Mouse (Mus musculus): Measurements from ENCODE around the gene Slc9b2. TPM values are rescaled to one million over a fixed set of nuclear protein-coding genes. Genes with fewer than 3 reads are reported as not detected.
A peak's percentile ranks its signal among the peaks of the same experiment; 100 is the strongest.

Slc9b2 gene
- polyA plus RNA-seq, 1 experiment from 2014 or later: 5.0 TPM

DNA sequence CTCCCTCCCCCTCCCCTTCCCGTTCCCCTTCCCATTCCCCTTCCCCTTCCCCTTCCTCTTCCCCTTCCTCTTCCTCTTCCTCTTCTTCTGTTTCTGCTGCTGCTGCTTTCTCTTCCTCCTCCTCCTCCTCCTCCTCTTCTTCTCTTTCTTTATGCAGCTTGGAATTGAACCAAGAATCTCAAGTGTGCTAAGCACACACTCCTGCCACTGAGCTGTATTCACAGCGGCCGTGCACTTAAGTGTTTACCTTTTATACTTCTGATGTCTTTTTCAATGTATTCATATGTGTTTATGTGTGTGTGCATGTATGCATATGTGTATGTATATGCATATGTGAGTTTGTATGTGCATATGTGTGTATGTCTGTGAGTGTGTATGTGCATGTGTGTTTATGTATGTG lies 21.7 kb upstream of the Slc9b2 start:
- WGBS: 81% methylated on average over 3 of the region's 3 CpGs
- ATAC-seq (ENCODE audit: low FRiP score, low read depth): no peak

GRCm38 (mm10) chr3:135288138-135288750 lies 19.3 kb upstream of the Slc9b2 start:
- Histone ChIP-seq H3K9ac (no peak overlapping the region), H3K4me1 (no peaks in the 10 kb centered on the region), H3K4me3 (no peak overlapping the region), H3K27me3 (no peaks in the 10 kb centered on the region), H3K4me2 (replicated peaks) (no peak overlapping the region), H3K36me3 (no peaks in the 10 kb centered on the region), H3K27ac (no peak overlapping the region), H3K9me3 (no peaks in the 10 kb centered on the region)
- ATAC-seq (ENCODE audit: low FRiP score, low read depth): no peak
- WGBS: 68% methylated on average over 8 of the region's 8 CpGs

More for the DNA sequence above, 21.7 kb upstream of the Slc9b2 start:
- Histone ChIP-seq H3K4me2 (replicated peaks) (no peak overlapping the region), H3K27ac (no peak overlapping the region), H3K9me3 (no peaks in the 10 kb centered on the region), H3K4me3 (no peak overlapping the region), H3K4me1 (peaks cover 2% of the 10 kb centered on the region; the same call in 1 of the 2 replicates), H3K36me3 (no peaks in the 10 kb centered on the region), H3K9ac (no peak overlapping the region), H3K27me3 (no peaks in the 10 kb centered on the region)

DNA sequence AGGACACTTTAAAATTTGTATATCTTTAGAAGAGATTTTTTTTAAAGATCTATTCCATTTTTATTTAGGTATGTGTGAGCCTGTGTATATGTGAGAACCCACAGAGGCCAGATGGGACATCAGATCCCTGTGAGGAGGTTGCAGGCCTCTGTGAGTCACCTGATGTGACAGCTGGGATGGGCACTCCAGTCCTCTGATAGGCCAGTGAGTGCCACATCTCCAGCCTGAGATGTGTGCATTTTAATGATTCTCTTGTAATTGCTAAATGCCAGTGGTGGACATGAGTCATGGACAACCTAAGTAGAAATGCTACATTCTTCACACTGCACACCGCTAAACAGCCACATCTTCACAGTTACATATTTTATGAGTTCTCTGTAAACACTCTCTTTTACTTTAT lies 18.4 kb upstream of the Slc9b2 start:
- Histone ChIP-seq H3K4me1 (no peaks in the 10 kb centered on the region), H3K9ac (no peak overlapping the region), H3K36me3 (no peaks in the 10 kb centered on the region), H3K9me3 (no peaks in the 10 kb centered on the region), H3K27me3 (no peaks in the 10 kb centered on the region), H3K27ac (no peak overlapping the region), H3K4me2 (replicated peaks) (no peak overlapping the region), H3K4me3 (no peak overlapping the region)
- whole genome bisulfite sequencing: 86% methylated on average over 1 of the region's 1 CpGs
- no peak for ATAC-seq (ENCODE audit: low FRiP score, low read depth)

GRCm38 (mm10) chr3:135290249-135290894 lies 17.1 kb upstream of the Slc9b2 start:
- H3K27me3 ChIP-seq: no peaks in the 10 kb centered on the region
- 94% methylated on average over 3 of the region's 7 CpGs for WGBS
- H3K36me3 ChIP-seq: no peaks in the 10 kb centered on the region
- no peak overlapping the region for H3K4me3 ChIP-seq
- no peak overlapping the region for H3K9ac ChIP-seq
- no peak overlapping the region for H3K27ac ChIP-seq
- no peak overlapping the region for H3K4me2 ChIP-seq (replicated peaks)
- no peaks in the 10 kb centered on the region for H3K9me3 ChIP-seq
- H3K4me1 ChIP-seq: no peaks in the 10 kb centered on the region
- ATAC-seq (ENCODE audit: low FRiP score, low read depth): peak; percentile 79

GRCm38 (mm10) chr3:135293703-135294102 lies 13.8 kb upstream of the Slc9b2 start:
- Histone ChIP-seq H3K9me3 (no peaks in the 10 kb centered on the region), H3K27ac (no peak overlapping the region), H3K4me2 (replicated peaks) (no peak overlapping the region), H3K36me3 (no peaks in the 10 kb centered on the region), H3K4me3 (no peak overlapping the region), H3K4me1 (no peaks in the 10 kb centered on the region), H3K9ac (no peak overlapping the region), H3K27me3 (no peaks in the 10 kb centered on the region)
- 60% methylated on average over 7 of the region's 7 CpGs for WGBS
- ATAC-seq (ENCODE audit: low FRiP score, low read depth): no peak

DNA sequence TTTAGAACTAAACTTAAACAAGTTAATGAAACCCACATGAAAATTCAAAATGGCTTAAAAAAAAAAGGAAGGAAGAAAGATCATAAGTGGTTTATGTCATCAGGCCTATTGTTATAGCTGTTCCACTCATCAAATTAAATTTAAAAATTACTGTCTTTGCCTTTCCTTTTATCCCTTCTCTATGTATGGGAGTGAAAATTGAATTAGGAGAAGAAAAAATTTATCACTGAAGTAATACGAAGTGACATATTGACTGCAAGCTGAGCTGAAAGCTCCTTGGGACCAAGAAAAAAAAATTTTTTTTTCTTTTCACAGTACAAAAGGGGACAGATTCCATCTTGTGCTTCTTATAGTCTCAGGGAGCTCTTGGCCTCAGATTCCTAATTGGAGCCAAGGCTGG lies 11.9 kb upstream of the Slc9b2 start:
- 74% methylated on average over 1 of the region's 1 CpGs for WGBS
- Histone ChIP-seq H3K4me3 (no peak overlapping the region), H3K9me3 (no peaks in the 10 kb centered on the region), H3K9ac (no peak overlapping the region), H3K4me2 (replicated peaks) (no peak overlapping the region), H3K4me1 (no peaks in the 10 kb centered on the region), H3K27me3 (no peaks in the 10 kb centered on the region), H3K27ac (no peak overlapping the region), H3K36me3 (no peaks in the 10 kb centered on the region)
- no peak for ATAC-seq (ENCODE audit: low FRiP score, low read depth)

- 86% methylated on average over 3 of the region's 3 CpGs for WGBS
Measured at GRCm38 (mm10) chr3:135298560-135298959, 8.9 kb upstream of the Slc9b2 start.

DNA sequence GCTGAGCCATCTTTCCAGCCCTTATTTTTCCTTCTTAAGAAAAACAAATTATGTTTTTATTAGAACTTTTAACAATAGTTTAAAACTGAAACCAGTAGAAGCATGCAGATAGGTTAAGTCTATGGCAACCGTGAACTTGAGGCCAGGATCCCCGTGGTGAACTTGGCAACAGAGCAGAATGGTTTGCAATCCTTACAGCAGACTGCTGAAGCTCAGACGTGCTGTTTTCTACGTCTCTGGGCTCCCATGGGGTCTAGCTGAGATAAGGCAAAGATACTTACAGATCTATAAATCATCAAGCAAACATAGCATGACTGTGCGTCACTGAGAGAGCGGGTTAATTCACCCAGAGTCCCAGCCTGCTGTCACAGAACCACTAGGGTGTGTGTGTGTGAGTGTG lies 7.4 kb upstream of the Slc9b2 start:
- Histone ChIP-seq H3K4me2 (replicated peaks) (no peak overlapping the region), H3K4me1 (no peaks in the 10 kb centered on the region), H3K4me3 (no peak overlapping the region), H3K27me3 (no peaks in the 10 kb centered on the region), H3K9ac (no peak overlapping the region), H3K36me3 (no peaks in the 10 kb centered on the region), H3K27ac (no peak overlapping the region), H3K9me3 (no peaks in the 10 kb centered on the region)
- no peak for ATAC-seq (ENCODE audit: low FRiP score, low read depth)
- 63% methylated on average over 6 of the region's 6 CpGs for WGBS

More at GRCm38 (mm10) chr3:135298560-135298959, 8.9 kb upstream of the Slc9b2 start:
- no peaks in the 10 kb centered on the region for H3K36me3 ChIP-seq
- H3K9ac ChIP-seq: no peak overlapping the region
- H3K4me3 ChIP-seq: no peak overlapping the region
- ATAC-seq (ENCODE audit: low FRiP score, low read depth): no peak
- no peaks in the 10 kb centered on the region for H3K4me1 ChIP-seq
- no peak overlapping the region for H3K27ac ChIP-seq
- no peak overlapping the region for H3K4me2 ChIP-seq (replicated peaks)
- H3K27me3 ChIP-seq: no peaks in the 10 kb centered on the region
- no peaks in the 10 kb centered on the region for H3K9me3 ChIP-seq

- no peaks in the 10 kb centered on the region; the same call in 1 of the 2 replicates for H3K4me1 ChIP-seq
- no peaks in the 10 kb centered on the region; the same call in 1 of the 2 replicates for H3K27me3 ChIP-seq
- H3K27ac ChIP-seq: no peak overlapping the region
- H3K4me2 ChIP-seq (replicated peaks): no peak overlapping the region
- H3K36me3 ChIP-seq: no peaks in the 10 kb centered on the region
- H3K9ac ChIP-seq: no peak overlapping the region
- no peaks in the 10 kb centered on the region for H3K9me3 ChIP-seq
- 32% methylated on average over 6 of the region's 6 CpGs for WGBS
- H3K4me3 ChIP-seq: no peak overlapping the region
- no peak for ATAC-seq (ENCODE audit: low FRiP score, low read depth)
Measured at GRCm38 (mm10) chr3:135304060-135304459, 3.4 kb upstream of the Slc9b2 start.

DNA sequence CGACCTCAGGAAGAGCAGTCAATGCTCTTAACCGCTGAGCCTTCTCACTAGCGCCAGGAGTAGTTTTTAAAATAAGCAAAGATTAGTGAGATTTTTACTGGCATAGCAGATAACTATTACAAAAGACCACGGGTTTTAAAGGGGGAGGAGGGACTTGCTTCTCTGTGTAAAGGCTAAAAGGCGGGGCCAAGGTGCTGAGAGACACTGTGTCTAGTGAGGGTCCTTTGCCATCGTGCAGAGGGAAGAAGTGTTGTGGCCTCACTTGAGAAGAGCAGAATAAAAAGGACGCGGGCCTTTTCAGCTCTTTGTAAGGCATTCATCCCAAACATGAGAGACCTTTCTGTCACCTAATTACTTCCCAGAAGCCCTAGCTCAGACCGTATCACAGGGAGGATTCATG lies 2.9 kb upstream of the Slc9b2 start:
- no peaks in the 10 kb centered on the region for H3K36me3 ChIP-seq
- no peaks in the 10 kb centered on the region; the same call in 1 of the 2 replicates for H3K4me1 ChIP-seq
- H3K9me3 ChIP-seq: no peaks in the 10 kb centered on the region
- no peak overlapping the region for H3K9ac ChIP-seq
- H3K27ac ChIP-seq: no peak overlapping the region
- H3K27me3 ChIP-seq: no peaks in the 10 kb centered on the region; the same call in 1 of the 2 replicates
- H3K4me2 ChIP-seq (replicated peaks): no peak overlapping the region
- no peak overlapping the region for H3K4me3 ChIP-seq
- no peak for ATAC-seq (ENCODE audit: low FRiP score, low read depth)
- whole genome bisulfite sequencing: 32% methylated on average over 9 of the region's 9 CpGs

GRCm38 (mm10) chr3:135312916-135313491 lies 5.5 kb downstream of the Slc9b2 start:
- Histone ChIP-seq H3K27ac (no peak overlapping the region), H3K4me2 (replicated peaks) (no peak overlapping the region), H3K9ac (no peak overlapping the region), H3K9me3 (no peaks in the 10 kb centered on the region), H3K27me3 (no peaks in the 10 kb centered on the region), H3K4me3 (no peak overlapping the region), H3K36me3 (0 out of 2 replicates have a peak, but pooled peaks cover 3% of the 10 kb centered on the region), H3K4me1 (no peaks in the 10 kb centered on the region; the same call in 1 of the 2 replicates)
- ATAC-seq (ENCODE audit: low FRiP score, low read depth): no peak
- 33% methylated on average over 2 of the region's 2 CpGs for WGBS

GRCm38 (mm10) chr3:135313727-135314126 lies 6.2 kb downstream of the Slc9b2 start:
- 0 out of 2 replicates have a peak, but pooled peaks cover 3% of the 10 kb centered on the region for H3K36me3 ChIP-seq
- WGBS: 85% methylated on average over 2 of the region's 2 CpGs
- no peak overlapping the region for H3K27ac ChIP-seq
- no peak overlapping the region for H3K4me3 ChIP-seq
- H3K27me3 ChIP-seq: no peaks in the 10 kb centered on the region
- H3K4me2 ChIP-seq (replicated peaks): no peak overlapping the region
- no peaks in the 10 kb centered on the region for H3K4me1 ChIP-seq
- no peaks in the 10 kb centered on the region for H3K9me3 ChIP-seq
- no peak overlapping the region for H3K9ac ChIP-seq
- no peak for ATAC-seq (ENCODE audit: low FRiP score, low read depth)

Data from limb, embryonic 13.5 days (tissue).